ENCODE assay signal across 7 mouse cellular contexts in genomic region chr11:30197564-30198090, GRCm38 (mm10).
A peak's percentile ranks its signal among the peaks of the same experiment; 100 is the strongest.
DNase-seq lines count a peak whose midpoint lies in the region; ATAC-seq and TF ChIP-seq lines count a peak whose summit lies in the region.

No protein-coding gene starts in this region.

- ATAC-seq in inflammation-experienced regulatory T-cells, adult 6 months, result peak; percentile 7
- peak; percentile 84 for ATAC-seq in lung, embryonic 14.5 days (ENCODE audit: insufficient read depth)
- peak; percentile 17; the same call in 1 of the 2 replicates for ATAC-seq in neutrophil, adult 5-6 weeks (ENCODE audit: extremely low read depth, insufficient number of reproducible peaks, low FRiP score, poor library complexity, severe bottlenecking)

- 4% methylated on average over 21 of the region's 21 CpGs for WGBS in lung, embryonic 14.5 days

- H3K36me3 ChIP-seq in lung, embryonic 14.5 days (ENCODE audit: insufficient read depth), result peaks cover 7% of the 10 kb centered on the region; the same call in 1 of the 2 replicates

- peak overlapping the region; percentile 42 for H3K4me3 ChIP-seq in lung, embryonic 14.5 days (ENCODE audit: low read depth, low read length)

- peak overlapping the region; percentile 92 for H3K27ac ChIP-seq in lung, embryonic 14.5 days (ENCODE audit: low read depth)

- H3K9ac ChIP-seq in lung, embryonic 14.5 days, result peak overlapping the region; percentile 59

- no peaks in the 10 kb centered on the region for H3K9me3 ChIP-seq in lung, embryonic 14.5 days (ENCODE audit: low read depth, low read length)

- H3K27me3 ChIP-seq in lung, embryonic 14.5 days (ENCODE audit: insufficient read depth, low read length), result no peaks in the 10 kb centered on the region

- DNase-seq in ZHBTc4 (ENCODE audit: low read depth, low spot score), result peak; percentile 88
- DNase-seq in cerebellum, adult 8-10 months, result peak; percentile 49
- peak; percentile 33 for DNase-seq in gastrocnemius, postnatal 10 days
- peak; percentile 65 for DNase-seq in lung, embryonic 14.5 days
- DNase-seq in thymus, postnatal 4 days, result peak; percentile 64

- H3K4me1 ChIP-seq in lung, embryonic 14.5 days (ENCODE audit: insufficient read depth), result peaks cover 5% of the 10 kb centered on the region; the same call in 1 of the 2 replicates

- H3K4me2 ChIP-seq in lung, embryonic 14.5 days, result peak overlapping the region; percentile 71

- TF ChIP-seq CTCF in lung, embryonic 14.5 days (IDR thresholded peaks at IDR 0.05; ENCODE audit: low read depth), result no peak

Comparison
In these comparisons a context has a peak if more than half of its experiments do, and no peak if none do; other contexts are left out.
1. Peak in every context shown above with its lines: DNase-seq, ATAC-seq, H3K4me3 ChIP-seq and H3K27ac ChIP-seq.
2. DNase-seq: peak in every context shown above with its lines; median percentile 88 in ZHBTc4; 65 in lung, embryonic 14.5 days; 64 in thymus, postnatal 4 days; 49 in cerebellum, adult 8-10 months; 33 in gastrocnemius, postnatal 10 days.
3. ATAC-seq: peak in every context shown above with its lines; median percentile 84 in lung, embryonic 14.5 days; 17 in neutrophil, adult 5-6 weeks; 7 in inflammation-experienced regulatory T-cells, adult 6 months.